Mouse (Mus musculus) lung, embryonic 15.5 days (tissue): Measurements from ENCODE around the gene Sim1. TPM values are rescaled to one million over a fixed set of nuclear protein-coding genes. Genes with fewer than 3 reads are reported as not detected.

Source experiments
- ATAC-seq: fragments of 200-750 bp; cut with Nextera tagmentation; 2 replicates; pipeline ENCODE4 v1.8.0; 2017; ENCODE audit warnings: moderate number of reproducible peaks, borderline replicate concordance; ENCODE audit not compliant: low FRiP score, low TSS enrichment; ENCODE audit errors: extremely low read depth
- H3K27ac ChIP-seq: fragments of 300-500 bp; sonication (generic); 2 replicates; pipeline ENCODE4 v1.5.1; 2015; ENCODE audit warnings: moderate library complexity, mild to moderate bottlenecking, inconsistent platforms
- H3K27me3 ChIP-seq: fragments of 300-500 bp; sonication (generic); 2 replicates; pipeline ENCODE4 v1.6.1; 2015; ENCODE audit warnings: inconsistent platforms
- H3K36me3 ChIP-seq: fragments of 300-500 bp; sonication (generic); 2 replicates; pipeline ENCODE4 v1.6.1; 2015; ENCODE audit warnings: inconsistent platforms
- H3K4me1 ChIP-seq: fragments of 300-500 bp; sonication (generic); 2 replicates; pipeline ENCODE4 v1.6.1; 2015; ENCODE audit warnings: inconsistent platforms
- H3K4me2 ChIP-seq: fragments of 300-500 bp; sonication (generic); 2 replicates; pipeline ENCODE4 v1.6.1; 2015; ENCODE audit warnings: inconsistent platforms, mild to moderate bottlenecking, moderate library complexity
- H3K4me3 ChIP-seq: fragments of 300-500 bp; sonication (generic); 2 replicates; pipeline ENCODE4 v1.5.1; 2015; ENCODE audit warnings: mild to moderate bottlenecking, inconsistent platforms
- H3K9ac ChIP-seq: fragments of 300-500 bp; sonication (generic); 2 replicates; pipeline ENCODE4 v1.6.1; 2015; ENCODE audit warnings: inconsistent platforms
- H3K9me3 ChIP-seq: fragments of 300-500 bp; sonication (generic); 2 replicates; pipeline ENCODE4 v1.6.1; 2016; ENCODE audit warnings: inconsistent platforms
- WGBS: fragments of 180-500 bp; shearing (Covaris S2); methylation state at CpG from one replicate; pipeline ENCODE4 v1.1.7; 2015; 5-methylcytosine and 5-hydroxymethylcytosine counted together
- polyA plus RNA-seq: library from polyadenylated mRNA; unstranded; fragments of >200 nt; fragmentation: Nextera tagmentation; extraction: Ambion mirVana; gene quantifications from 2 replicates; pipeline ENCODE4 v1.2.1, GENCODE M21; 2015

The Sim1 gene
- polyA plus RNA-seq, 1 experiment from 2014 or later, result not detected

- Histone ChIP-seq H3K9ac (no peak overlapping the region), H3K27ac (no peak overlapping the region), H3K4me1 (peaks cover 4% of the 10 kb centered on the region; the same call in 1 of the 2 replicates), H3K4me3 (no peak overlapping the region), H3K9me3 (no peaks in the 10 kb centered on the region), H3K27me3 (peaks cover 94% of the 10 kb centered on the region), H3K36me3 (no peaks in the 10 kb centered on the region), H3K4me2 (no peak overlapping the region)
- WGBS, result 3% methylated on average over 26 of the region's 26 CpGs
- ATAC-seq, result no peak
These were observed 9.6 kb downstream of the Sim1 start for GRCm38 (mm10) chr10:50903846-50904763.

- Histone ChIP-seq H3K4me3 (no peak overlapping the region), H3K27ac (no peak overlapping the region)
- ATAC-seq, result no peak
These were observed 10.5 kb downstream of the Sim1 start for GRCm38 (mm10) chr10:50904764-50905701.

GRCm38 (mm10) chr10:50910400-50910799, 15.8 kb downstream of the Sim1 start:
- Histone ChIP-seq H3K9ac (no peak overlapping the region), H3K27ac (no peak overlapping the region), H3K9me3 (no peaks in the 10 kb centered on the region), H3K4me2 (peak overlapping the region; percentile 29), H3K36me3 (no peaks in the 10 kb centered on the region), H3K27me3 (peaks cover 76% of the 10 kb centered on the region), H3K4me3 (0 out of 2 replicates have a peak overlapping the region, but pooled peaks have one; percentile 5), H3K4me1 (0 out of 2 replicates have a peak, but pooled peaks cover 4% of the 10 kb centered on the region)
- ATAC-seq, result no peak
- 6% methylated on average over 16 of the region's 16 CpGs for WGBS

More at GRCm38 (mm10) chr10:50904764-50905701, 10.5 kb downstream of the Sim1 start:
- H3K36me3 ChIP-seq, result no peaks in the 10 kb centered on the region
- H3K9me3 ChIP-seq, result no peaks in the 10 kb centered on the region
- peaks cover 98% of the 10 kb centered on the region for H3K27me3 ChIP-seq
- no peak overlapping the region for H3K4me2 ChIP-seq
- 10% methylated on average over 29 of the region's 29 CpGs for WGBS
- no peak overlapping the region for H3K9ac ChIP-seq
- peaks cover 4% of the 10 kb centered on the region; the same call in 1 of the 2 replicates for H3K4me1 ChIP-seq

- no peak overlapping the region for H3K27ac ChIP-seq
- H3K4me1 ChIP-seq, result 0 out of 2 replicates have a peak, but pooled peaks cover 4% of the 10 kb centered on the region
- 8% methylated on average over 12 of the region's 12 CpGs for WGBS
- 0 out of 2 replicates have a peak overlapping the region, but pooled peaks have one; percentile 5 for H3K4me3 ChIP-seq
- H3K4me2 ChIP-seq, result peak overlapping the region; percentile 29
- H3K9ac ChIP-seq, result no peak overlapping the region
- ATAC-seq, result no peak
- peaks cover 71% of the 10 kb centered on the region for H3K27me3 ChIP-seq
- no peaks in the 10 kb centered on the region for H3K9me3 ChIP-seq
- no peaks in the 10 kb centered on the region for H3K36me3 ChIP-seq
These were observed 16.4 kb downstream of the Sim1 start for GRCm38 (mm10) chr10:50910861-50911410.

- no peak for ATAC-seq
- Histone ChIP-seq H3K4me1 (0 out of 2 replicates have a peak, but pooled peaks cover 4% of the 10 kb centered on the region), H3K36me3 (no peaks in the 10 kb centered on the region), H3K27ac (no peak overlapping the region), H3K4me2 (no peak overlapping the region), H3K4me3 (no peak overlapping the region), H3K27me3 (peaks cover 24% of the 10 kb centered on the region), H3K9ac (no peak overlapping the region), H3K9me3 (no peaks in the 10 kb centered on the region)
- WGBS, result 44% methylated on average over 2 of the region's 2 CpGs
These were observed 21.1 kb downstream of the Sim1 start for GRCm38 (mm10) chr10:50915607-50916006.

- no peak overlapping the region for H3K27ac ChIP-seq
- H3K4me3 ChIP-seq, result no peak overlapping the region
- H3K9me3 ChIP-seq, result no peaks in the 10 kb centered on the region
- no peaks in the 10 kb centered on the region for H3K4me1 ChIP-seq
- 52% methylated on average over 5 of the region's 5 CpGs for WGBS
- no peak overlapping the region for H3K4me2 ChIP-seq
- no peaks in the 10 kb centered on the region for H3K36me3 ChIP-seq
- no peak for ATAC-seq
- no peaks in the 10 kb centered on the region for H3K27me3 ChIP-seq
- H3K9ac ChIP-seq, result no peak overlapping the region
These were observed 34.7 kb downstream of the Sim1 start for GRCm38 (mm10) chr10:50929281-50929680.

GRCm38 (mm10) chr10:50935673-50936072, 41.1 kb downstream of the Sim1 start:
- H3K36me3 ChIP-seq, result no peaks in the 10 kb centered on the region
- ATAC-seq, result no peak

GRCm38 (mm10) chr10:50973625-50974024, 79.1 kb downstream of the Sim1 start:
- no peaks in the 10 kb centered on the region for H3K36me3 ChIP-seq
- no peak for ATAC-seq
- no peak overlapping the region for H3K9ac ChIP-seq
- 58% methylated on average over 1 of the region's 1 CpGs for WGBS
- H3K4me1 ChIP-seq, result no peaks in the 10 kb centered on the region
- no peak overlapping the region for H3K4me3 ChIP-seq
- H3K27ac ChIP-seq, result no peak overlapping the region
- no peaks in the 10 kb centered on the region for H3K9me3 ChIP-seq
- no peak overlapping the region for H3K4me2 ChIP-seq
- no peaks in the 10 kb centered on the region for H3K27me3 ChIP-seq

More at GRCm38 (mm10) chr10:50935673-50936072, 41.1 kb downstream of the Sim1 start:
- H3K4me1 ChIP-seq, result no peaks in the 10 kb centered on the region
- no peak overlapping the region for H3K9ac ChIP-seq
- H3K4me3 ChIP-seq, result no peak overlapping the region
- H3K27ac ChIP-seq, result no peak overlapping the region
- no peak overlapping the region for H3K4me2 ChIP-seq
- H3K9me3 ChIP-seq, result no peaks in the 10 kb centered on the region
- no peaks in the 10 kb centered on the region for H3K27me3 ChIP-seq

GRCm38 (mm10) chr10:50981849-50982248, 87.3 kb downstream of the Sim1 start:
- H3K4me1 ChIP-seq, result no peaks in the 10 kb centered on the region
- no peak overlapping the region for H3K4me2 ChIP-seq
- ATAC-seq, result no peak
- WGBS, result 80% methylated on average over 3 of the region's 3 CpGs
- H3K9me3 ChIP-seq, result no peaks in the 10 kb centered on the region
- no peak overlapping the region for H3K9ac ChIP-seq
- no peaks in the 10 kb centered on the region for H3K27me3 ChIP-seq
- H3K36me3 ChIP-seq, result no peaks in the 10 kb centered on the region
- H3K27ac ChIP-seq, result no peak overlapping the region
- no peak overlapping the region for H3K4me3 ChIP-seq

- H3K9ac ChIP-seq, result no peak overlapping the region
- no peak overlapping the region for H3K27ac ChIP-seq
- ATAC-seq, result no peak
- no peaks in the 10 kb centered on the region for H3K9me3 ChIP-seq
- no peak overlapping the region for H3K4me2 ChIP-seq
- no peaks in the 10 kb centered on the region for H3K4me1 ChIP-seq
- no peak overlapping the region for H3K4me3 ChIP-seq
- no peaks in the 10 kb centered on the region for H3K27me3 ChIP-seq
- H3K36me3 ChIP-seq, result no peaks in the 10 kb centered on the region
- 88% methylated on average over 4 of the region's 4 CpGs for WGBS
These were observed 89.1 kb downstream of the Sim1 start for GRCm38 (mm10) chr10:50983620-50984019.

- H3K4me1 ChIP-seq, result no peaks in the 10 kb centered on the region
- no peak for ATAC-seq
- no peaks in the 10 kb centered on the region for H3K9me3 ChIP-seq
- no peak overlapping the region for H3K9ac ChIP-seq
- H3K27me3 ChIP-seq, result no peaks in the 10 kb centered on the region
- no peak overlapping the region for H3K4me3 ChIP-seq
- no peaks in the 10 kb centered on the region for H3K36me3 ChIP-seq
- no peak overlapping the region for H3K4me2 ChIP-seq
- H3K27ac ChIP-seq, result no peak overlapping the region
- 65% methylated on average over 3 of the region's 3 CpGs for WGBS
These were observed 113.2 kb downstream of the Sim1 start for GRCm38 (mm10) chr10:51007798-51008197.
